Mouse (Mus musculus) kidney, adult 8-10 months (tissue): ENCODE results near the gene Slc13a3.

Experiments
- DNase-seq, 2 experiments: peaks; one replicate each; pipeline ENCODE4 v3.0.0; 2022

The Slc13a3 gene

DNA sequence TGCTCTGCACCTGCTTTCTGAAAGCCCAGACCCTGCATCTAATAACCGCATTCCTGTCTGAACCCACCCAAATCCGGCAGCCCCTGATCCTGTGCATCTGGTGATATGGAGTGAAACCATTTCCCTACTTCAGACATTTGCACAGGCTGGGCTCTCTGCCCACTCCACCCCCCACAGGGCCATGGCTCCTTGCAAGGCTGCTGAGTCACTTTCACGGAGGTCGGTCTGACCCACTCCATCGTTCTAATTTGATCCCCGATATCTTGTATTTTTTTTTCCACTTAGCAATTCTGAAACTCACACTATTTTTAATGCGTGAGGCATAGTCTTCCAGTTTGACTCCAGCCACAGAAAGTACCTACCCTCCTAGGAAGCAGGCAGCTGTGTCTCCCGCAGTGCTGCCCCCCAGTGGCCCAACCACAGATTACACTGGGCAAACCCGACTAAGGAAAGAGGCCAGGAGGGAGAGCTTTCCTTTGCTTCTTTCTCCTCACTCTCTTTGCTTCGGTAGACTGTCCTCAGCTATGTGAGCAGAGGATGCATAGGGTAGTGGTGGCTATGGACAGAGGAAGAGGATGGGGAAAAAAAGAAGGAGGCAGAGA, 65.2 kb downstream of the Slc13a3 start:
- peak in 1 of 2 experiments; percentile 70 for DNase-seq

DNA sequence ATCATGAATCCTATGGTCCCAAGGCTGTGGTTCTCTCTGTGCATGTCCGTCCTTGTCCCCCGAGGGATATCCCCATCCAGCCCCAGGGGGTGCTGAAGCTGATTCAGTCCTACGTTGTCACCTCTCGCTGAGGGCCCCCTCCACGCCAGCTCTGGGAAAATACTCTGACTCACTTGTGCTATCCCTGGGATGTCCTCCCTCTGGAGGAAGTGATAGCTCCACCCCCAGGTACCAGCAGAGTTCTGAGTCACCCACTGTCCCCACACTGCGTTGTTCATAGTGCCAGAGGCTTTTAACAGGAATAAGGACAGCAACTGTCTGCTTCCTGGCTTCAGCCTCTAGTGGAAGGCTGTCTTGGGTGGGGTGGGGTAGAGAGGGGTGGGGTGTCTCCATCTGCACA, 67.7 kb downstream of the Slc13a3 start:
- no peak for DNase-seq

DNA sequence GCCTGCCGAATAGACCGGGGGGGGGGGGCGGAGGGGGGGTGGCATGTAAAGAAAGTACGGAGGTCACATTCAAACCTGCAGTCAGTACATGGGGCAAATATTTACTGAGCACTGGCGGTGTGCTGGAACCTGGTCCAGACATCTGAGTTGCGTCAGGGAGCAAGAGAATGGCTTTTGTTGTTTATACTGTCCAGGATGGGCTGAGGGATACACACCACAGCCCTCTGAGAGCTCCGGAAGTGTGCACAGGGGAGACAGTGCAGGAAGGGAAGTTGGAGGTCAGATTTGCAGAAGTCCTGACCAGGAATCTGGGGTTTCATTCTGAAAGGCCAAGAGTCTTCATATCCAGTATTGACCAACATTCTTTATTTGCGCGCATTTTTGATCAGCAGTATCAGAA, 68.1 kb downstream of the Slc13a3 start:
- DNase-seq = no peak

DNA sequence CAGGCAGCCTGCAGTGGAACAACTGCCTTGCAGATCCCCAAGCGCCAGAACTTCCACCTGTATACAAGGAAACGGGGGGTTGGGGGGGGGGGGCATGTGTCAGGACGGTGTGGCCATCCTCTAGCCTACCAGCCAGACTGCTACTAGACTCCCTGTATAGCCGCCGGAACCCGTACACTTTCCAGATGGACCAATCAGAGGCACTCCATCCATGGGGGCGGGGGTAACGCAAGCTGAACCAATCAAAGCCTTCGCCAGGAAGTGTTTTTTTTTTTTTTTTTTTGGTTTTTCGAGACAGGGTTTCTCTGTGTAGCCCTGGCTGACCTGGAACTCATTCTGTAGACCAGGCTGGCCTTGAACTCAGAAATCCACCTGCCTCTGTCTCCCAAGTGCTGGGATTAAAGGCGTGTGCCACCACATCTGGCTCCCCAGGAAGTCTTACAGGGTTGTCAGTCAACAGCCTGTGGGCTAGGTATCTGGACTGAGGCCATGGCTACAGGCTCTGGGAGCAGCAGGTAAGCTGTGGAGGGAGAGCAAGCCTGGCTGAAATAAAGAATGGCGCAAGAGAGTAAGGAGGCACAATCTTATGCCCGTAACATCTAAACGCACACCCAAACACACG, 74.8 kb downstream of the Slc13a3 start:
- no peak for DNase-seq

DNA sequence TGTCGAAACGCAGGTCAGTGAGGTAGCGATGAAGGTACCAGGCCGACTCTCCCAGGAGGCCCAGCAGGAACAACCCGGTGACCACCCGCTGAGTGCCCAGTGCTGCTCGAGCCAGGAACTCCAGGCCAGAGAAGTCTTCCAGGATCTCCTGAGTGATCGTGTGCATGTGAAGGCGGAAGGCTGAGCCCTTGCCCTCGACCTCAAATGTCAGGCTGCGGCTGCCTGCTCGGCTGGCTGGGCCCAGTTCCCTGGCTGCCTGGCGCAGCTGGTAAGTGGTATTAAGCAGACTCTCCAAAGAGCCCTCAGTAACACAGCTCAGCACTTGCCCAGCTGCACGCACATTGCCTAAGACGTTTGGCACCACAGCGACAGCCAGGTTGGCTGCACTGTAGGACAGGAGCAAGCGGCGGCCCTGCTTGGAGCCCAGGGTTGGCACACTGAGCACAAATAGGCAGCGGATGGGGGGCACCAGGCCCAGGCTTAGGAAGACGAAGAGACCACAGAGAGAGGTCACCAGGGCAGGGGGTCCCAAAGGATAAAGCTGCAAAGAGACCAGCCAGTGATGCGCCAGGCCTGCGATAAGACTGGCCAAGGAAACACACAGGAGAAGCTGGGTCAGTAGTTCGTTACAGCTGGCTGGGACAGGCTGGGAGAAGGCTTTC, 75.4 kb downstream of the Slc13a3 start:
- no peak for DNase-seq

DNA sequence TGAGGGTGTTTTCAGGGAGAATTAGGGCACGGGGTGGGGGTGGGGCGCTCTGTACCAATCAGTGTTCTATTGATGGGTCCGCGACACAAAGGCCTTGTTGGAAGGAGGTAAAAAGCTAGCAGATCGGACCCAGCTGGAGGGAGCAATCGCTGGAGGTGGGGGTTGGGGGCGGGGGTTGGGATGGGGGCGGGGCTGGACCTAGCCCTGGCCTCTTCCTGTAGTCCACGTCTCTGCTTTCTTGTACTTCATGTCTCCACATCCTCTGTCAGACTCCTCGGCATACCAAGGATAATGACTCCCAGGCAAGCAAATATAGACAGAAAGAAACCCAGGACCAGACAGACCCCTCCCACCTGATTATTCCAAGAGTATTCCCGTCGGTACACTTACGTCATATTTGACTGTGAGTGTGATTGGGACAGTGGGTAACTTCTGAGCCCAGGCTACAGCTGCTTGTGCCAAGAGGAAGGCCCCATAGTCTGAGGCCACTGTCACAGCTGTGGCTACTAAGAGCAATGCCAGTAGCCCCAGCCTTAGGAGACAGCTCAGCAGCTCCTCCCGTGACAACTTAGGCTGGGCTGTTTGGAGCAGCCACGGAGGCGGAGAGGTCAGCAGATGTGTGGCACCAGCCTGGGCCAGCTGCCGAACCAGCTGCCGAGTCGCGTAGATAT, 76.1 kb downstream of the Slc13a3 start:
- no peak for DNase-seq

DNA sequence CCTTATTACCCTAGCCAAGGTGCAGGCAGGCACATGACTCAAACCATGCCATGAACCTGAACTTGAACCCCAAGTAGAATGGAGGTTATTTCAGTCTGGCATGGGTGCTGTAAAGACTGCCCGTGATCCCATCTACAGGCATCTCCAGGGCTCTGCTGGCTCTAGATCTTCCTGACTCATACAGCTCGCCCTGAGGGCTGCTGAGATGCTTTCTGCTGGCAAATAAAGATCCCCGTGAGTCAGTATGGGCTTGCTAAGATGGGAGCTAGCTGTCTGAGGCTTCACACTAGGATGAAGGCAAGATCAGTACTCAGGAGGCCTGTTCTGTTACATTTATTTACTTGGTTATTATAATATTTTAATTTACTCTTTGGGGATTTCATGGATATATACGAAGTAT, 80.9 kb downstream of the Slc13a3 start:
- no peak for DNase-seq

DNA sequence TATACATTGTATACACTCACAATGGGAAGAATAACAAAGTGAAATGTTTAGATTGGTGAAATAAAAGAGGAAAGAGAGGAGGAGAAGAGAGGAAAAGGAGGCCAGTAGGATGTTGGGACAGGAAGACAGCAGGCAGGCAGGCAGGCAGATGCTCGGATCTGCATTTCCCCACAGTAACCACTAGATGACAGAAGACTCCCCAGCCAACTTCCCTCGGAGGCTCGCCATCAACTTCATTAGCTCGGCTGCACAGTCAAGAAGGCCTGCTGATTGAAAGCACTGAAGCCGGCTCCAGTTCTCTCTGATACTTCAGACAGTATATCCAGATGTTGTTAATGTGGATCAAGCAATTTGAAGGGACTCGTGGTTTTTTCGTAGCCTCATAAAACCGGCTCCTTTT, 81.5 kb downstream of the Slc13a3 start:
- DNase-seq = peak in 1 of 2 experiments; percentile 45

DNA sequence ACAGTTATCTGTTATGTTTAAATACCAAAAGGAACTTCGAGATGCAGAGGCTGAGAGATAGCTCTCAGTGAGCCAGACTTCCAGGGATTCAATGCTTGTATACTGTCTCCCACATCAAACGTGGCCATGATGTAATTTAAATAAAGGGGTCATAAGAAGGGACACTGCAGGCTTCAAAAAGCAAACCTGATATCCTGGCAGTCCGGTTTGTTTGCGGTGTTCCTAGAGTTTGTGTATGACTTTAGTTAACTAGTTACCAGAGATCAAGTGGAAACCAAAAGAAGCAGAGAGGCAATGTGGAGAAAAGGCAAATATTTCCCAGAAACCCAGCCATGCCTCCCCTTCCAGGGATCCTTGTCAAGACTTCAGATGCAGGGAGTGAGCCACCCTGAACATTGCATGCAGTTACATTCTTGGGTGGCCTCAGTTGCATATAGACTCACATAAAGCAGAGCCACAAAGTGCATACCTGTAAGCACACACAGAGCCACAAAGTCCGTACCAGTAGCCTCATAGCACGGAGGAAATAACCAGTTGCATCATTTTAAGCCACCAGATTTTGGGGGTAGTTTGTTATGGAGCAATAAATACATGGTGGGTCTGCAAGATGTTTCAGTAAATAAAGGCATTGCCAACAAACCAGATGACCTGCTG, 83.6 kb downstream of the Slc13a3 start:
- no peak for DNase-seq

DNA sequence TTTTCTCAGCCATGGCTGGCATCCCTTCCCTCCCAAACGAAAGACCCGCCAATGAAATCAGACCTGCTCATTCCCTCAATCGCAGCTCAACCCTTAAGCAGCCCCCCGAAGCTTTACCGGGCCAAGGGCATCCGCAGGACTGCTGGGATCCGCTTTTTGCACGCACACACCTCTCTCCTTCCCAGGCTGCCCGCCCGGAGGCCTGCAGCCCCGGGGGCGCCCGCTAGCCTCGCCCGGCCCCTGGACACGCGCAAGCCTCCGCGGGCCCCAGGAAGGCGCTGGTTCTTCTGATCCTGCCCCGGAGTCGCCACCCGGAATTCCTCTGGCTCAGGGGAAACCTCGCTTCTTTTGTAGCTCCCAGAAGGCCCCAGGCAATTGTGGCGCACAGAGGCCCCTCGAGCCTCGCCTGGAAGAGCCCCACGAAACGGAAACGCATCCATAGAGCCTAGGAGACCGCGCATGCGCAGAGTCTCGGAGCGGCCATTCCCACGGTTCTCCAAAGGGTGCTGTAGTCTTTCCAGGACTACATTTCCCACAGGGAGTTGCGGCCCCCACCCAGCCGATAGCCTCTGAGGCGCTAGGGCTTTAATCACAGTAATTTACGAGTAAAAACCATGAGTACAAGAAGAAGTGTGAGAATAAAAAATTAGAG, 85.1 kb downstream of the Slc13a3 start, which contains the start of gene Zfp334:
Gene Zfp334 (minus strand): TSS at position 416 of the 652 bp plus-strand sequence.
- peak; percentile 91 to 94 for DNase-seq

DNA sequence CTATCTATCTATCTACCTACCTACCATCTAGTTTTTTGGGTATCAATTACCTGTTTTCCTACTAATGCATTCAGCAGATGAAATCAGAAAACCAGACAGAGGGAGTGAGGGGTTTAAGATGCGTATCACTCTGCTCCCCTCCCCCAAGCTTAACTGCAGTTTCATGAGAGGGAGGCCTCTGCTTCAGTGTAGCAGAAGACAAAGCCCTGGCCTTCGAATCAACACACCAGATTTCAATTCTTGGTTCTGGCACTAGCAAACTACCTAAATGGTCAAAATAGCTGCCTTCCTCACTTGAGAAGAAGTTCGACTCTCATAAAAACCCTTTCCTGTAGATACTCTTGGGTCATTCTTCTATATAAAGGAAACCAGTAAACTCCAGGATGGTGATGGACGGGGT, 85.7 kb downstream of the Slc13a3 start:
- no peak for DNase-seq

DNA sequence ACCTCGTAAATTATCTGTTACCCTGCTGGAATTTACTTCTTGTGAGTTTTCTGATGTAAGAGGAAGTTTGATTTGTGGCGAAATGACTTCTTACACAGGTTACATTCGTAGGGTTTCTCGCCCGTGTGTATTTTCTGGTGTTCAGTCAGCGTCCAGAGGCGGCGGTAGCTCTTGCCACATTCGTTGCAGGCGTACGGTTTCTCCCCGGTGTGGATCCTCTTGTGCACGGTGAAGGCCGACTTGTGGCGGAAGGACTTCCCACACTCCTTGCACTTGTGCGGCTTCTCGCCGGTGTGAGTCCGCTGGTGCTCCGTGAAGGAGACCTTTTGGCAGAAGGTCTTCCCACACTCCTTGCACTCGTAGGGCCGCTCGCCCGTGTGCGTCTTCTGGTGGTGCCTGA, 93.0 kb downstream of the Slc13a3 start:
- DNase-seq = no peak

DNA sequence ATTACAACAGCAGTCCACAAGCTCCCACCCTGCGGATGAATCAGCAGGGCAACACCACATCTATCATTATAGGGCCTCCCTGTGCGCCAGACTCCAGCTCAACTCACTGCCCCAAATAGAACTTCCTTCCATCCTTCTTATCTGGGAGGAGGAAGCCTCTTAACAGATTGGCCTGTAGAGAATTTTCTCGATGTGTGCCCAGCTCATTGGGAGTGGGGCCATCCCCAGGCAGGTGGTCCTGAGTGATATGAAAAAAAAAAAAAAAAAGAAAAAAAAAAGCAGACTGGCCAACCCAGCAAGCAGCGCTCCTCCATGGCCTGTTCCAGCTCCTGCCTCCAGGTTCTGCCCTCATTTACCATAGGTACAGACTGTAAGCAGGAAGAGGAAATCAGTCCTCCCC, 97.0 kb downstream of the Slc13a3 start:
- no peak for DNase-seq

DNA sequence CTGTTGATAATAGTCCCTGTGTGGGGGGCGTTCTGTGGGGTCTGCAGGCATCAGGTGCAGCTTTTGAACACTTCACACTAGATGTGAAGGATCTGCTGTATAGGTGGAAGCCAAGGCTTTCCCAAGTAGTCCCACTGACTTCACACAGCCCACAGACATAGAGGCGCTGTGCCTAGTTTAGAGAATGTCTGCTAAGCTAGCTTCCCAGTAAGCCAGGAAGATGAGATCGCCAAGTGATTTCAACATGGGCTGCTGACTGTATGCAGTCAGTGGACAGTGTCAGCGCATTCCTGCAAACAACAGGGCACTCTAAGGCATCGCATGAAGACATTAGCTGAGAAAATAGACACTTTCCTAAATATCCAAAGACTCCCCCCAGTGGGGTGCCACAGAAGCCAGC, 97.6 kb downstream of the Slc13a3 start:
- no peak for DNase-seq

DNA sequence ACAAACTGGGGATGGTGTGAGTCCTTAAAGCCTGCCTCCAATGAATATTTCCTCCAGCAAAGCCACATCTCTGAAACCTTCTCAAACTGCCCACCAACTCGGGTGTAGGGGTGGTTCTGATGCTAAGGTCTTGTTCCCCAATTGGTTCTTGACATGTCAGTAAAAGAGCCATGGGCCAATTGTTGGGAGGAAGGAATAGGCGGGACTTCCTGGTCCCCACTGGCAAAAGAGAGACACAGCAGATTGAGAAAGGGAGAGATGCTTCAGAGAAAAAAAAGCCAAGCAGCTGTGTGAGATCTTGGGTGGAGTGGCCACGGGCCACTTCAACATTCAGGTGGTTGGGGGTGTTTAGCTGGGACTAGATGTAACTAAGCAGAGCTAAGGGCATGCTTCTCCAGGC, 102.0 kb downstream of the Slc13a3 start:
- DNase-seq = no peak

DNA sequence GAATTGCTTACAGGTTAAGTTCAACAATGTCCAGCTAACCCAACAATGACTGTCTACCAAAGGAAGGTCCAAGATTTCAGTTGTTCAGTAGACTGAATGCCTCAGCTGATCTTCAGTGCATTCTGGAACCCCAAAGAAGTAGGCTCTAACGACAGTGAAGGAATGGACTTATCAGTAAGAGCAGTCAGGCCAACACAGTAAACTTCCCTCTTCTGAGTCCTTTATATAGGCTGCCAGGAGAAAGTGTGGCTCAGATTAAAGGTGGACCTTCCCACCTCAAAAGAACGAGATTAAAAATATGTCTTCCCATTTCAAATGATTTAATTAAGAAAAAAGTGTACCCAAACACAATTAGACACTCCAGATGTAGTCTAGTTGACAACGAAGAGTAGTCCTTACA, 102.7 kb downstream of the Slc13a3 start:
- no peak for DNase-seq

DNA sequence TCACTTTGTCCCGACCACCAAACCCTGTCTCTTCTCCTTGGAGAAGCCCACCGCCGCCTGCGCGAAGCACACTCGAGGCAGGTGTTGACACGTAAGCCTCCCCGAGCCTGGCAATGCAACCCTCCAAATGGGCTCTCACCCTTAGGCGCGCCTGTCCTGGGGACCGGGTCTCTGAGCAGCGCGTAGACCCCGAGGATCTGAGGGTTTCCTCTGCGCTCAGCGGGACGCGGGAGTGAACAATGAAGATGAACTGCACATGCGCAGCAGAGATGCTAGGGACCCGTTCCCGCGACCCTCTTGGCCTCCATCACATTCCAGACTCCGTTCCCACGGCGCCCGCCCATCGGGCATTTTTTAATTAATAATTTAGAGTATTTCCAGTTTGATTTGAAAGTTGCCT, 104.5 kb downstream of the Slc13a3 start, which contains the start of gene Zfp663:
Gene Zfp663 (minus strand): TSS at position 234 of the 400 bp plus-strand sequence.
- no peak for DNase-seq

DNA sequence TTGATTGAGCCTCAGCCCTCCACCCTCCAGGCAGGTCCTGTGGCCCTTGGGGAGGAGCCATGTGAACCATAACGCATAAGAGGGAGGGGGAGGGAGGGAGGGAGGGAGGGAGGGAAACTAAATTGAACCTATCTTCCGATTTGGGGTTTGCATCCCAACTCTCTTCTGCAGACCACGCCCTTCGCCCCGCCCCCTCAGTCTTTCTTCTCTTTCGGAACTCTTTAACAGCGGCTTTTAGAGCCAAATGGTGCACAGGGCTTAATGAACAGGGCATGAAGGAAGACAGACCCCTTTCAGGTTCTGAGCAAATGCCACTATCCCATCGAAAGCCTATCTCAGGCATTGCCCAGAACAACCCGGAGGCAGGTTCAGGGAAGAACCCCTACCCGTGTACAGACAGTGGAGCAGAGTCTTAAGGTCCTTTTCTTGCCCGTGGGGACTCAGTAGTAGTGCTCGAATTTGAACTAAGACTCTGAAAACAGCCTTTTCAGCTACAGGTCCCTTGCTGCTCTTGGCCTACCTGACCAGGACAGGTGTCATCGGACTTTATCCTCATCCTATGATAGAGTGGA, 105.1 kb downstream of the Slc13a3 start:
- no peak for DNase-seq

DNA sequence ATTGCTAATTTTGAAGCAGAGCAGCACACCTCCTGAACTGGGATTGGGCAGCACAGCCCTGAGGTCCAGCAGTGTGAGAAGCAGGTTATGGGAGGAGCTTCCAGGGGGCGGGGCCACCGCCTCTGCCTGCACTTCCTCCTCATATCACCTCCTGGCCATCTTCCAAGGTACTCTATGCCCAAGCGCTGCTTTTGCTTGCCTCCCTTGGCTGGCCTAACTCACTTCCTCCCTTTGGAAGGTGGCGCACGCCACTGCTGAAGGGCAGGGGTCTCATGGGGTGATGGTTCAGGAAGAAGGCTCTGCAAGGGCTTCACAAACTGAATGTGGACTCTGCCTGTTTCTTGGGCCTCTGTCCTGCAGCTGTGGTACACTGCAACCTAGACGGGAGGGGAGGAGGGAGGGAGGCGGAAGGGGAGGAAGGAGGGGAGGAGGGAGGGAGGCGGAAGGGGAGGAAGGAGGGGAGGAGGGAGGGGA, 105.9 kb downstream of the Slc13a3 start:
- DNase-seq = peak; percentile 69 to 78

DNA sequence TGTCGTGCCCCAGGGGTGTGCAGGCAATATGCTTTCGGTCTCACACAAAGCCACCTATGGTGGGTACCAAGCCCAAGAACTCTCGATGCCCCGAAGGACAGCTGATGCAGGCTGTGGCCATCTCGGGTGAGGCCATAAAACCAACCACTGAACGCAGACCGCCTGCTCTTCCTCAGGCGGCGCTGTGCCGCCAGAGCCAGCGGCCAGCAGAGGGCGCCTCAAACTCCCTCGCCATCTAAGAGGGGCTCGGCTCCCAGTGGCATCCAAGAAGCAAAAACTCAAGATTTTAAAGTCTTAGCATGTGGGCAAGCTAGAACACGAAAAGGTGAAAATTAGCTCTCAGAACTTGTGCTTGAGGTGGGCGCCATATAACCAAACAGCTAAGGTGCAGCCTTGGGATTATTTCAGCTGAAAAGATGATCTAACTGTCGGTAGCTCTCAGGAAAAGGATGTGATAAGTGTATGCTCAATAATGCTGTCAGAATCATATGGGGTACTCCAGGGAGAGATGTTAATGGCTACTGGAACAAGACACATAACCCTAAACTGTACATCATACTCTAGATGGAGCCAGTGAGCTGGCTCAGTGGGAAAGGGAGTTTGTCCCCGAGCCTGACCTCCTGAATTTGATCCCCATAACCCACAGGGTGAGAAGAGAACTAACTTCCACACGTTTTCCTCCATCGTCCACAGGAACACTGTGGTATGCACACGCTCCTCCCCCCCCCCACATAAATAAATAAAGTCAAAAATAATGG, 108.5 kb downstream of the Slc13a3 start:
- DNase-seq = peak in 1 of 2 experiments; percentile 38

DNA sequence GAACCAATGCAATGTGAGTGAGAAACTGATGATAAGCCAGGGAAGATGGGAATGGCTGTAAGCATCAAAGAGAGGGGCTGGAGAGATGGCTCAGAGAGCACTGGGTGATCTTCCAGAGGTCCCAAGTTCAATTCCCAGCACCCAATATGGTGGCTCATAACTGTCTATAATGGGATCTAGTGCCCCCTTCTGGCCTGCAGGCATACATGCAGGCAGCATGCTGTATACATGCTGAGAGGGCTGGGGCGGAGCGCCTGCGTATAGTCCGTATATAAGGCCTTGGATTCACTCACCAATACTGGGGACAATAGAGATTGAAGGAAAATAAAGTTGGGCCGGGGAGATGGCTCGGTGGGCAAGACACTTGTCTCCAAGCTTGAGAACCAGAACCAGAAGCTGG, 109.7 kb downstream of the Slc13a3 start:
- no peak for DNase-seq
